Mouse (Mus musculus) C2C12 (cell line): ENCODE data around the gene Hist1h3f. TPM values are rescaled to one million over a fixed set of nuclear protein-coding genes. Genes with fewer than 3 reads are reported as not detected.
A peak's percentile ranks its signal among the peaks of the same experiment; 100 is the strongest.

Experiments used
- H3K27me3 ChIP-seq: one replicate; pipeline ENCODE4 v1.6.1; 2011; ENCODE audit not compliant: control insufficient read depth, insufficient read depth, insufficient read length
- H3K36me3 ChIP-seq: one replicate; pipeline ENCODE4 v1.6.1; 2011; ENCODE audit not compliant: control insufficient read depth, insufficient read depth
- H3K4me3 ChIP-seq: one replicate; pipeline ENCODE4 v1.5.1; 2011; ENCODE audit warnings: mild to moderate bottlenecking, control low read depth; ENCODE audit not compliant: poor library complexity, insufficient read depth, severe bottlenecking
- H3K79me2 ChIP-seq: one replicate; pipeline ENCODE4 v1.6.1; 2011; ENCODE audit not compliant: control insufficient read depth, insufficient read depth
- H3K79me3 ChIP-seq: one replicate; pipeline ENCODE4 v1.6.1; 2011; ENCODE audit warnings: low read depth, control low read depth
- H3ac ChIP-seq: one replicate; pipeline ENCODE3; 2011; ENCODE audit warnings: low read depth; ENCODE audit not compliant: control insufficient read depth, insufficient read length
- CEBPB ChIP-seq: IDR thresholded peaks from one replicate; pipeline ENCODE4 v1.6.1; 2011; ENCODE audit warnings: low read depth, mild to moderate bottlenecking, control low read depth, moderate library complexity
- CTCF ChIP-seq: IDR thresholded peaks from one replicate; pipeline ENCODE4 v1.5.1; 2011; ENCODE audit not compliant: control insufficient read depth, insufficient read depth, insufficient read length
- FOSL1 ChIP-seq: IDR thresholded peaks from one replicate; pipeline ENCODE4 v1.8.0; 2011; ENCODE audit warnings: mild to moderate bottlenecking, low read length; ENCODE audit not compliant: poor library complexity, insufficient read depth, severe bottlenecking
- MAX ChIP-seq: IDR thresholded peaks from one replicate; pipeline ENCODE4 v1.6.1; 2011; ENCODE audit warnings: mild to moderate bottlenecking, control low read depth
- MYOD1 ChIP-seq: IDR thresholded peaks from one replicate; pipeline ENCODE4 v1.6.1; 2011; ENCODE audit warnings: low read depth; ENCODE audit not compliant: control insufficient read depth, insufficient read length
- MYOG ChIP-seq: IDR thresholded peaks from one replicate; pipeline ENCODE4 v1.6.1; 2011; ENCODE audit not compliant: control insufficient read depth, insufficient read length; ENCODE audit errors: extremely low read depth
- USF1 ChIP-seq: IDR thresholded peaks from one replicate; pipeline ENCODE4 v1.6.1; 2011; ENCODE audit warnings: low read depth, mild to moderate bottlenecking, control low read depth, moderate library complexity
- polyA plus RNA-seq: library from polyadenylated mRNA; unstranded; fragments of >200 nt; fragmentation: generic; extraction: Trizol; gene quantifications from one replicate; pipeline ENCODE4 v1.2.1, GENCODE M21; 2012; ENCODE audit warnings: missing spikeins

Gene Hist1h3f
- polyA plus RNA-seq, 1 experiment: 1.2 TPM

DNA sequence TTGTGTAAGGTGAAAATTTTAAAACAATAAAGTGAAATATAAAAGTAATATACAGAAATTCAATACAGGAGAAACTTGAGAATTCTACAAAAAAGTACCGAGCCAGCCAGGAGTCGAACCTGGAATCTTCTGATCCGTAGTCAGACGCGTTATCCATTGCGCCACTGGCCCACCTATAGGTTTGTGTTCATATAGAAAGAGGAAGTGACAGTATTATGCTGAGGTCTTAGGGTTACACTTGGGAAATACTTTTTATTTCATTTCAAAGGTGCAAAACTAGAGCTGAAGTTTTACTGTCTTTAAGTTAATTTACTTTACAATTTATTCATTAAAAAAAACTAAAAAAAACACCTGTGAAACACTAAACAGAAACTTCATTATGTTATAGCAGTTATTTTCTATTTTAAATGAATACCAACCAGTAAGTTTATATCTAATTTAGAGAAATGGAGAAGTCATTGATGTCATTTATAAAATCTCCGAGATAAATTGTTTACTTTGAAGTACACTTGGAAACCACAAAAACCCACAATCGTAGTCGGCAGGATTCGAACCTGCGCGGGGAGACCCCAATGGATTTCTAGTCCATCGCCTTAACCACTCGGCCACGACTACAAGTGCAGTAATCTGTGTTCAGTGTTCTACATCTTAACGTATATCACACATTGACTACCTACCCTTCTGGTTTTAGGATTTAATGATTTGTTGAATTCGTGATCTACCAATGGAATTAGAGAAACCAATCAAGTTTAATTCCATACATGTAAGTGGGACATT, 43.2 kb upstream of the Hist1h3f start:
- Histone ChIP-seq H3K79me2 (no peaks in the 10 kb centered on the region), H3ac (no peak overlapping the region), H3K36me3 (no peaks in the 10 kb centered on the region), H3K4me3 (no peak overlapping the region), H3K79me3 (no peaks in the 10 kb centered on the region), H3K27me3 (no peaks in the 10 kb centered on the region)
- peak; percentile 2 for TF ChIP-seq CEBPB
- no peak for TF ChIP-seq CTCF

DNA sequence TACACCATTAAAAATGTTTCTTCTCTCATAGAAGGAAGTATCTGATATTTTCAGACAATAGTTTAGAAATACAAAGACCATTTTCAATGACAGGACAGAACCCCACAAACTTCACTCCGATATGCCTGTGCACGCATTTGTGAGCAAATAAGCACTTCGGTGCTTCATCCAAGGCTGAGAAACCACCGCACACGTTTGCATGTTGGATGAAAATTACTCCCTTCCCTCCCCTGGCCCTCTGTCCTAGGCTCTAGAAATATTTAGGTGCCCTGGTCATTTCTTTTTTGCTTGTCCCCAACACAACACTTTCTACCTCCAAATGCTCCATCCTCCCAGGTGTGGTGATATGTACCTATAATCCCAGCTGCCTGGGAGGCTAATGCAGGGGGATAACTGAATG, 42.3 kb upstream of the Hist1h3f start:
- Histone ChIP-seq H3ac (no peak overlapping the region), H3K79me3 (no peaks in the 10 kb centered on the region), H3K4me3 (no peak overlapping the region), H3K27me3 (no peaks in the 10 kb centered on the region), H3K79me2 (no peaks in the 10 kb centered on the region), H3K36me3 (no peaks in the 10 kb centered on the region)
- TF ChIP-seq USF1 (no peak), CEBPB (no peak), CTCF (no peak)

DNA sequence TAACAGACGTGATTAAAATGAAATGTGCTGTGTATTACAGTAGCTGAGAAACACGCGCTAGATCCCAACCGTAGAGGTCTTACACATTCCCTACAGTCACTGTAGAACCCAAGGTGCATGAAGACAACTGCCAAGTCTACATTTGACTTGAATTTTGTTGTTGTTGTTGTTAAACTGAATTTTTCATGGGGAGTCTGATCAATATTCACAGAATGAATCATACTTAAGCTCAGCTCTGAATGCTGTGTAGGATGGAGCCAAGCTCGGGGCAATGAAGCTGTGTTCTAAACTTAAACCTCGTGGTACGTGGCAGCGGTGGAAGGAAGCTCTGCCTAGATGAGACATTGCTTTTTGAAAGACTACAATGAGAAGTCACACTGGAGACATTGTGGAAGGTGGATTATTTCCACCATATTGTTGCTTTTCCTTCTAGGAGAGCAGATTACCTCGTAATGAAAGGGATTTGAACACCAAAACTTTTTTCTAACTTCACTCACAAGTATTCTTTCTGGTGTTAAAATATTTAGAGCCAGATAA, 41.8 kb upstream of the Hist1h3f start:
- Histone ChIP-seq H3K27me3 (no peaks in the 10 kb centered on the region), H3ac (no peak overlapping the region), H3K4me3 (no peak overlapping the region), H3K36me3 (no peaks in the 10 kb centered on the region), H3K79me3 (no peaks in the 10 kb centered on the region), H3K79me2 (no peaks in the 10 kb centered on the region)
- TF ChIP-seq MYOG (no peak), MYOD1 (no peak), CEBPB (no peak), MAX (no peak), FOSL1 (no peak), CTCF (no peak), USF1 (no peak)

DNA sequence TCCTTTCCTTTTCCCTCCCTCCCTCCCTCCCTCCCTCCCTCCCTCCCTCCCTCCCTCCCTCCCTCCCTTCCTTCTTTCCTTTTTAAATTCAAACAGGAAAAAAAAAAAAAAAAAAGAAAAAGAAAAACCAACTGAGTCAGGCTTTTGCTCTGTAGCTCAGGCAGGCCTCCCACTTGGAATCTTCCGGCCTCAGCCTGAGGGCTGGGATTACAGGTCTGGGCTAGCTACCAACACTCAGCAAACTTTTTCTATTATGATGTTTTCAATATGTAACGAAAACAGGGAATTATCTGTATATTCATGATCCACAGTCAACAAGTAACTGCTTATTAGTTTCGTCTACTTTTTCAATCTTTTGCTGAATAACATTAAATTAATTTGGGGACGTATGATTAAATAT, 40.9 kb upstream of the Hist1h3f start:
- TF ChIP-seq CTCF (no peak), MYOG (no peak), MYOD1 (no peak), CEBPB (no peak), USF1 (no peak), MAX (no peak), FOSL1 (no peak)
- Histone ChIP-seq H3K79me3 (no peaks in the 10 kb centered on the region), H3K36me3 (no peaks in the 10 kb centered on the region), H3K27me3 (no peaks in the 10 kb centered on the region), H3K79me2 (no peaks in the 10 kb centered on the region), H3K4me3 (no peak overlapping the region), H3ac (no peak overlapping the region)

GRCm38 (mm10) chr13:23503797-23504196, 40.1 kb upstream of the Hist1h3f start:
- Histone ChIP-seq H3K36me3 (no peaks in the 10 kb centered on the region), H3K79me2 (no peaks in the 10 kb centered on the region), H3K27me3 (no peaks in the 10 kb centered on the region), H3K4me3 (no peak overlapping the region), H3ac (no peak overlapping the region), H3K79me3 (no peaks in the 10 kb centered on the region)
- TF ChIP-seq USF1 (peak; percentile 87), CTCF (no peak), MAX (peak; percentile 63)

DNA sequence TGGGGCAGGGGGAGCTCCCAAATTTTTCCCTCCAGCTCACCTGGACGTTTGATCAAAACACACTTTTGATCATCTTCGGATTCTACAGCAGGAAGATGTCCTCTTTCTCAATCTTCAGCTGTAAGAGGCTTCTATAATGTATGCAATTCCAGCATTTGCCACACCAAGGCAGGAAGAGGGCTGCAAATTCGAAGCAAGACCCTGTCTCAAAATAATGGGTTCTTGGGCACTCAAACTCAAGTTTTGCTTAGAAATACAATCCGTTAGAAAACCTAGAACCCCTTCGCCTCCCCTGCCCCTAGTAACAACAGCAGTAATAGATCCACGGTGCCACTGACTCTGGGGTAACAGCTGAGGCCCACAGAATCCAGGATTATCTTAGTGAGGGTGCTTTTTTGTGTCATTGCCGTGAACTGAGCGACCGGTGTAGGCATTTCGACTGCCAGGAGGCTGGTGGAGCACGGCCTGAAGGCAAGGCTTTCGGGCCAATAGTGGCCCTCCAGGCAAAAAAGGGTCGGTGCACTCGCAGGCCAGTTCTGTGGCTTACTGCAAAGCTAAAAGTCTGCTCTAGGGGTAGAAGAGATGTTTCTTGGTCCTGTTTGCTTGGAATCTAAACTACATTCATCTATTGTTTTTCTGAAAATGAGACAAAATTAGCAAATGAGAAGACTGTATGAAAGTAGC, 38.0 kb upstream of the Hist1h3f start:
- Histone ChIP-seq H3K4me3 (peak overlapping the region; percentile 7), H3ac (peak overlapping the region; percentile 67), H3K27me3 (no peaks in the 10 kb centered on the region), H3K79me2 (no peaks in the 10 kb centered on the region), H3K79me3 (no peaks in the 10 kb centered on the region), H3K36me3 (no peaks in the 10 kb centered on the region)
- TF ChIP-seq MAX (no peak), CTCF (no peak), USF1 (no peak), MYOG (no peak), FOSL1 (no peak), MYOD1 (no peak), CEBPB (no peak)
